Mouse (Mus musculus) urinary bladder, adult 18-20 months (tissue): ENCODE measurements at regions not wholly inside any gene's neighbourhood (a gene's known extent, or its start where the extent isn't known, plus 50 kb on each side); places are given as distances from the start of the nearest gene placed in this dataset.
A peak's percentile ranks its signal among the peaks of the same experiment; 100 is the strongest.

Experiments used
- DNase-seq, 2 experiments: peaks; one replicate each; pipeline ENCODE4 v3.0.0; 2022; ENCODE audit warnings: low spot score in 2 of 2, mixed read lengths in 2 of 2

DNA sequence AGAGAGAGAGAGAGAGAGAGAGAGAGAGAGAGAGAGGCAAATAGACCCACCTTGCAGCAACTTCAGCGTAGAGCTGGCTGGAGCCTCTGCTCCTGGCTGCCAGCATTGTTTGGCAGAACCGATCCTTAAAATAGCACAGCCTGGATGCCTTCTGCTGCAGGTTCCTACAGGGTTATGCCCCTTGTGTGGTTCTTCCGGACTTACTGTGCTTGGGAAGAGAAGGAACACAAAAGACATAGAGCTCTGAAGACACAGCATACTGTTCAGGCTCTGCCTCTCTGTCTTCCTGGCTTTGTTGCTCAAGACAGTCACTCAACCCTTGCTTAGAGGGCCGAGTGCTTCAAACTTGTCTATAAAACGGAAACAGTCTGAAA lies 86.2 kb upstream of the Slc25a26 start:
- DNase-seq = no peak

- DNase-seq = no peak
These were observed 86.7 kb upstream of the Slc25a26 start for GRCm38 (mm10) chr6:94413297-94413986.

- DNase-seq = no peak
These were observed 87.8 kb upstream of the Slc25a26 start for GRCm38 (mm10) chr6:94412341-94412740.

DNA sequence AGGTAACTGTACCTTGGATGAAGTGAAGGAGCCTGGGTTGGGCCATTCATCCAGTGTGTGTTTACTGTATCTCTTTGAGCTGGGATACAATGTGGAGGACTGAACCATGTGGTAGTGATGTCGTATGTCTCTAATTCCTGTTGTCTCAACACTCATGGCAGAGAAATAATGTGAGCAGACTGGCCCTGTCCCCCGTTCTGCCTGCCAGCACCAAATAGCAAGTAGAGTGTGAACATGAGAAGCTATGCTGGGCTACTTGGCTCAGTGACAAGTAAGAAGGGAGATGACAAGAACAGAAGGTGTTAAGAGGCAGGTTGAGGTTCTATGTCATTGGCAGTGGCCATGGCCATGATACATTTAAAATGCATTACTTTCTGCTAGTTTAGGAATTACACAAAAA lies 89.7 kb upstream of the Slc25a26 start:
- no peak for DNase-seq

GRCm38 (mm10) chr6:94408996-94409395 lies 91.1 kb upstream of the Slc25a26 start:
- DNase-seq = no peak

DNA sequence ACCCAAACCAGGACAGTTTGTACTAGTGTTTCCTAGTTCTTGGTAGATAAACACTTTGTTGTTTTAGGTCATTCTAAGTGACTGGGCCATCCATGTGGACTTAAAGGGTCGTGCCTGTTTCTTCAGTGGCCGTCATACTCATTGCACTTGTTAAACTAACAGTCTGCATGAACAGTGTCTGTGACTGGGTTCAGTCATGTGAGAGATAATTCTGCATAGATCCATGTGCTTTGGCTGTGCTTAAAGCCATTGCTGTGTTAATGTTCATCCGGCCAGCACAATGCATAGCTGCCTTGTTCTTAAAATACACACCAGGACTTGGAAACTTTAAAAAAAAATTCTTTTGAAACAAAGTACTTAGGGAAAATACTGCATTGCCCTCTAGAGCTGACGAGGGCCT lies 92.4 kb upstream of the Slc25a26 start:
- no peak for DNase-seq

DNA sequence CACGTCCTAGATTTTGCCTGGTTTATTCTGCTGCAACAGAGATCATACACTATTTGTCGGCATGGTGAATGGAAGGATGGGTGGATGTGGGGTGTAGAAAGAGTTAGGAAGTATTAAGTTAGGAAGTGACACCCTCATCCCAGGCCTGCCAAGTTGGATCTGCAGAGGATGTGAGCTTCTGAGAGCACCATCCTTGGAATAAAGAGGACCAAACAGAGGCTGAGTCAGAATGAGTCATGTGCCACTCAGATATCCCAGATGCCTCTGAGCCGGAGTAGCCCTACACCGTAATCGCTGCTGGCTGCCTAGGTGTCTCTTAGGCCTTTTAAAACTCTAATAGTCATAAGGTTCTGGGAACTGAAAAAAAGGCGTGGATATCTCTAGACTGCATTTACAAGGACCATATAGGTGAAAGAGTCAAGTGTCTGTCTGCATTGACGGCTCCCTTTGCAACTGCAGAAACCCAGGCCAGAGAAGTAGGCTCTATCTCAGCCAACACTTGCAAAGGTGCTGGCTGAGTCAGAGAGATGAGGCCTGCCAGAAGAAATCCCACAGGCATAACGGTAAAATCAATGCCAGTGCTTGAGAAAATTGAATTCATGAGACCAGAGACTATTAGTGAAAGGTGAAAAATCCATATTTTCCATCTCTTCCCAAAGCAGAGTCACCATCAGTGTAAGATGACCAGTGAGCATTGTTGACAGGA lies 94.6 kb upstream of the Slc25a26 start:
- no peak for DNase-seq

DNA sequence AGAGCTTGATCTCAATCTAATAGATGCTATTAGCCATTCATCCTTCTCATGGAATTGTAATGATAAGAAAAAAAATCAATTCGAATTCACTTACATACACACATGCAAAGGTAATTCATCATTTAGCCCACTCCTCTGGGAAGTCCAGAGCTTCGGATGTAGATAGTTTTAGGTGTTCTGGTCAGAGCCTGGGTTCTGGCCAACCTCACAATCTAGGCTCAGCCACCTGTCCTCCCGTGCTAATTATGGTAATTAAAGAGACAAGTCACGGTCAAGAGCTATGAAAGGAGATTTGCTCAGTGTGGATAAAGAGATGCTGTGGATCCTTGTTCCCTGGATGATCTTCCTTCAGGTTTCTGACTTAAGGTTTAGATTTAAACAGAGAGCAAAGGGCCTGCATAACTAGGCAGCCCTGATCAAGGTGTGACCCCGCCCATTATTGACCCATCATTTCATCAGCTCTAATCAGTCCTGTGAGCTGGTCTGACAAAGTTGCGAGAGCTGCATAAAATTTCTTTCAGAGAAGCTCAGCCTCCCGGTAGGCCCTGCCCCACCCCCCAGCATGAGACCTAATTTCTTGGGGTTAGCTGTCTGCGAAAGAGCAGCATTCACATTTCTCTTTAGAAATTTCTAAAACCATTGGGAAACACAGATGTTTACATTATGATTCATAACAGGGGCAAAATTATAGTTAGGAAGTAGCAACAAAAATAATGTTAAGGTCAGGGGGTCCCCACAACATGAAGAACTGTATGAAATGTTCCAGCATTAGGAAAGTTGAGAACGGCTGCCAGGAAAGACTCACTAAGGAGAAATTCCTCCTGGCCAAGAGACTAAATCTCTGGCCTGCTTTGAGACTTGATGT lies 98.3 kb upstream of the Slc25a26 start:
- DNase-seq = no peak

GRCm38 (mm10) chr6:94401061-94401591 lies 99.0 kb upstream of the Slc25a26 start:
- no peak for DNase-seq

- DNase-seq = peak in 1 of 2 experiments; percentile 26
These were observed 99.6 kb upstream of the Slc25a26 start for GRCm38 (mm10) chr6:94400471-94401051.

DNA sequence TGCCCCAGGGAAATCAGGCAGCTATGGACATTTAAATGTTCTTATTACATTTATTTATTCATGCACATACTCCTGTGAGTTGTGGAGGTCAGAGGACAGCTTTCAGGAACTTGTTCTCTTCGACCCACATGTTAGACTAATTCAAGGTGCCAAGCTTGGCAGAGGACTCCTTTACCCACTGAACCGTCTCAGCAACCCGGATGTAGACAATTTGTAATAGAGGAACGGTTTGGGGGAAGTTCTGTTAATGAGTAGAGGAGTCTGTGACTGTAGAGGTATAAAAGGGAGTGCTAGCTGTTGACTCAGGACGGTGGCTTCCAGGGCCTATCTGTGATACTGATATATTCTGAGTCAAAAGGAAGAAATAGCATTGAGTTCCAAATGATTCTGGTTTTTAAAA lies 107.4 kb upstream of the Magi1 start:
- DNase-seq = no peak

DNA sequence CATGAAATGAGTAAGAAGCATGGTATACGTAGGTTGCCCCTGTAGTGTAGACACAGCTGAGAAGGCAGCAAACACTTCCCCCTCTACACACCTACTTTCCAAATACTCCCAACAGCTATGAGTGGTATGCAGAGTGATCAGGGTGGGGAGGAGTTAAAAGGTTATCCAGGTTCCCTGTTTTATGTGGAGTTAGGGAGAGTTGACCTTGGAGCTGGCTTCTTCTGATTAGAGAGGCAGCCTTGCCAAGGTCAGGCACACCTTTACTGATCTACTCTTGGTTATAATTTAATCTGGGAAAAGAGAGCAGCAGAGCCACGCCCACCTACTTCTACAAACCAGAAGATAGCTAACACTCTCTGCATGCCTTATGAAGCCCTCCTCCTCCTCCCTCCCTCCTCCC lies 106.7 kb upstream of the Magi1 start:
- DNase-seq = no peak

DNA sequence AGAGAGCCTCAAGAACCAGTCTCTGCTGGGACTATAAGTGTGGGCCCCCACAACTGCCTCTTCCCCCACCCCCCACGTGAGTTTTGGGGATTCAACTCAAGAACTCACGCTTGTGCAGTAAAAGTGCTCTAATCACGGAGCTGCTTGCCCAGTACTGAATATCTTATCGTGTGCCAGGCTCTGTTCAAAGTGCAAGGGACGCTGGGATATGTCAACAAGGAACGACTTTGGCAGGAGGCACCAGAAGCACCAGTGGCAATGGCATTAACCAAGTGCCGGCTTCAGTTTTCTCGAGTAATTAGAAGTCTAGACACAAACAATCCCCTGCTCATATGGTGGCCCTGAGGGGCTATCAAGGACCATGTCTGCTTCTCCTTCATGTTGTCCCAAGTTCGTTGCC lies 106.0 kb upstream of the Magi1 start:
- DNase-seq = no peak

DNA sequence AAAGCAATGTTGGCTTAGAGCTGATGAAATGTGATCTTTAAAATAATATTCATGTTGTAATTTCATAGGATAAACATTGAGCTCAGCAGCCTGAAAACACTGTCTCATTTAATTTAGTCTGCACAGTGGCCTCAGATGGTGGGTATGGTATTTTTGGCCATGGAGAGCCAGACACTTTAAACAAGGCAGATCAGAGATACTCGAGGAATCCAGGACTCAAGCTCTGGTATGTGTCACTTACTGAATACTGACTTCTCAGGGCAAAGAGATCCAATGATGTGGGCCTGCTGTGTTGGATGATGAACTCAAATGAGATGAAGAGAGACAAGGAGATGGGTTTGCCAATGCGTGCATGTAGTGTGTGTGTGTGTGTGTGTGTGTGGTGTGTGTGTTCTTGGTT lies 103.9 kb upstream of the Magi1 start:
- no peak for DNase-seq

GRCm38 (mm10) chr6:94385531-94385930 lies 101.8 kb upstream of the Magi1 start:
- no peak for DNase-seq

DNA sequence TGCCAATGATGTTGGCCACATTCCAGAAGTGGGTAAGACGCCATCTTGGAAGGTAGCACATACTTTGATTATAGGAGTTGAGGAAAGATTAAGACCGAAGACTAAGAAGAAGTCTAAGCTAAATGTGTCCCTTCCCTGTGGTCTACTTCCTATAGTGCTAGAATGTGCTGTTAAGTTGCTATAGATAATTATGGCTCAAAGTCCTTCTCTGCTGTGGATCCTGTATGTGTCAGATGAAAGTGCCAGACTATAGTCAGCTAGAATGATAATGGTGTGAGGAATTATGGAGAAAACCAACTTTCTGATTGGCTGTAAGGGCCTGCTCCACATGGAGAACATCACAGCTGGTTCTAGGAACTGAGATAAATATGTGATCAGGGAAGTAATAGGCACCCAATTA lies 86.3 kb upstream of the Magi1 start:
- DNase-seq = no peak

DNA sequence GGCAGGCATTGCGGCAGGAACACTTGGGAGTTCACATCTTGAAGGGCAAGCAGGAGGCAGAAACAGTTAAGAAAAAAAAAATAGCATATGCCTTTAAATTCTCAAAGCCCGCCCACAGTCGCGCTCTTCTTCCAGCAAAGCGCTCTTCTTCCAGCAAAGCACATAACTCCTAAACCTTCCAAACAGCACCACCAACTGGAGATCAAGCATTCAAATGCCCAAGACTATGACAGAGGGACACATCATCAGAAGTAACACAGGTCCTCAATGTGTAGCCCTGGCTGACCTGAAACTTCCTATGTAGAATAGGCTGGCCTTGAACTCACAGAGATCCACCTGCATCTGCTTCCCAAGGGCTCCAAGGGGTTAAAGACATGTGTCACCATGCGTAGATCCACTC lies 80.2 kb upstream of the Magi1 start:
- DNase-seq = no peak

DNA sequence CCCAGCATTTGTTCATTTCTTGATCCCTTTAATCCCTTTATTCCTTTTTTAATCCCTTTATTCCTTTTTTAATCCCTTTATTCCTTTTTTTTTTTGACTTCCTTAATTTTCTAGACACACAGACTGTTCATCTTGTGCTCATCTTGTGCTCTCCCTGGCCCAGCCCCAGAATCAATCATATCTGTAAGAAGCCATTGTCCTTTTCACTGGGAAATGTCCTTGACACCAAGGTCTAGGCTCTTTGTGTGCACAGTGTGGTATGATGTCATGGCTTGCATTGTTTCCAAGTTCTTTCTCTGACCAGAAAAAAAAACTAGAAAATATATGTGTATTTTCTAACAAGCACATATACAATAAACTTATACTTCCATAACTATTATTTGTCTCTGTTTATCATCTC lies 78.9 kb upstream of the Magi1 start:
- no peak for DNase-seq

GRCm38 (mm10) chr6:94357568-94357967 lies 73.9 kb upstream of the Magi1 start:
- no peak for DNase-seq

DNA sequence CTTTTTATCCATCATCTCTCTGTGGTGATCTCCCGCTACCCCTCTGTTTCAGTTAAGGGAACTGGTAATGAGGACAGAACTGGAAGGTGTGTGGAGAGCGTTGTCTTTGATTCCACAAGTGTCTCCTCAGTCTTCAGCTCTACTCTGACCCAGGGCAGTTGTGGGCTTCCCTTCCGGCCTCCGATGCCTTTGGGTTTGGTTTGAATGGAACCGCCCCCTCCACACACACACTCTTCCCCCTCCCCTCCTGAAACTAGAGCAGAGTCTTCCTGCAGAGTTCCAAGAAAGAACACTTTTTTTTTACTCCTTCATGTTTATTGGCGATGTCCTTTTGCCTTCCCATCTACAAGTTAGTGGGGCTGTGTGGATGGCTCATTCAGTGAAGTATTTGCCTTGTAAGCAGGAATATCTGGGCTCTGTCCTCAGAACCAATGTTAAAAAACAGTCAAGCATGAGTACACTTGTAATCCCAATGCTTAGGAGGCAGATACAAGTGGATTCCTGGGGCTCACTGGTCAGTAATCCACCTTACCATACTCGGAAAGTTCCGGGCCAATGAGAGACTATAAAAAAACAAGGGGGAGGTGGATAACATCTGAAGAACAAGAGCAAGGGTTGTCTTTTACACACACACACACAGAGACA lies 70.9 kb upstream of the Magi1 start:
- no peak for DNase-seq

DNA sequence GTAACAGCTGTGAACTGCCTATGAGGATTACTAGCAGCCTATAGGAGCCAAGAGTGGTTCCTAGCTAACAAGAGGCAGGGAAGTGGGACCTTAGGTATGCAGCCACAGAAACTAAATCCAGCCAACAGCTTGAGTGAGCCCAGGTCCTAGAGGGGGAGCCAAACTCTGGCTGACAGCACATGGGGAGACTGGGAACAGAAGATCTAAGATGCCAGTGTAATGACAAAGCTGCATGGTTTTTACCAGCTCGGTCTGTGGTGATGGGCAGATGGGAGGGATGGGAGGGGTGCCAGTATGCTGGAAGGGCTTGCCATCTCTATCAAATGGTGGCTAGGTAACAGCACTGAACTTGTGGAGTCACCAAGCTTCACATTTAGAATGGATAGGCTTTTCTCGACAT lies 60.6 kb upstream of the Magi1 start:
- no peak for DNase-seq

DNA sequence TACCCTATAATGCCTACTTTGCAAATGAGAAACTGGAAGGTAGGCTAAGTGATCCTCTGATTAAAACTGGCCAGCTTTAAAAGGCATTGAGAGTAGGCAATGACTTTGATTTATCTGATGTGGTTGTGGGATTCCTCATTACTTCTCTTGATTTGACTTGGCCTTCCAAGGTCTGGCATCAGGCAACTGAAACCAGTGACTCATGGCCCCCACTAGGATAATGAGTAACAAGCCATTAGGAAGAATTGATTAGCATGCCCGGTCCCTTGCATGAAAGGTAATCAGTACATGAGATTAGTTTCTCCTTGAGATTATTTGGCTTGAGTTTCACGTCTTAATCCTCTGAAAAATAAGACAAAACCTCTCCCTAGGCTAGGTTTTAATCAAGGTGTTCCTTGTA lies 56.8 kb upstream of the Magi1 start:
- no peak for DNase-seq
